In the genomic region with DNA sequence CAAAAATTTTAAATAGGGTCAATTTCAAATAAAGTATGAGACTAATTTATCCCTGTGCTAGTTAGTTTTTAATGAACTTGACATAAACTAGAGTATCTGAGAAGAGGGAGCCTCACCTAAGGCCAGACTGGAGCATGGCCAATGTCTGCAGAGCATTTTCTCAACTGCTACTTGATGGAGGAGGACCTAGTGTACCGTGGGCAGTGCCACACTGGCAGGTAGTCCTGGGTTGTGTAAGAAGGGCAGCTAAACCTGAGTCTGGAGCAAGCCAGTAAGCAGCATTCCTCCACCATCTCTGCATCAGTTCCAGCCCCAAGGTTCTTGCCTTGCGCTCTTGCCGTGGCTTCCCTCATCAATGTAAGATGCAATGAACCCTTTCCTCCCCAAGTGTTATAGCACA, we compare ENCODE assay signal across 15 mouse cellular contexts.
"Had no signal": no experiment of that assay in that cellular context is flagged by ENCODE, and none has a peak within 500 bp of the region (broad histone marks: within the 10 kb centered on the region; RNA-seq: fewer than 3 reads in every experiment).

No protein-coding gene starts in this region.

- H3K4me2 ChIP-seq: neural tube, embryonic 15.5 days; stomach, embryonic 15.5 days had no signal

- H3K4me3 ChIP-seq: neural tube, embryonic 15.5 days; stomach, embryonic 15.5 days had no signal

- H3K9ac ChIP-seq: stomach, embryonic 15.5 days had no signal

- H3K9me3 ChIP-seq: neural tube, embryonic 15.5 days; stomach, embryonic 15.5 days had no signal

- DNase-seq: retina, postnatal 1 day; right cerebral cortex, adult 18-20 months; right cerebral cortex, postnatal 14 days; right cerebral cortex, postnatal 25 days; right cerebral cortex, postnatal 4 days; spleen, adult 18-20 months; thymus, adult 18-20 months; thymus, adult 2 months; thymus, postnatal 14 days; thymus, postnatal 25 days; thymus, postnatal 36 days; thymus, postnatal 4 days had no signal

- H3K4me1 ChIP-seq: stomach, embryonic 15.5 days had no signal

- H3K27ac ChIP-seq: neural tube, embryonic 15.5 days; stomach, embryonic 15.5 days; stomach, postnatal 0 days had no signal

- H3K27me3 ChIP-seq: neural tube, embryonic 15.5 days; stomach, embryonic 15.5 days had no signal
